ENCODE assay signal across 8 mouse cellular contexts in genomic region chr1:82839296-82839613, GRCm38 (mm10). TPM values are rescaled to one million over a fixed set of nuclear protein-coding genes. Genes with fewer than 3 reads are reported as not detected.
DNase-seq lines count a peak whose midpoint lies in the region; ATAC-seq and TF ChIP-seq lines count a peak whose summit lies in the region.

TSS of gene Agfg1 (plus strand) at chr1:82839483.

- no peaks in the 10 kb centered on the region for H3K27me3 ChIP-seq in E14TG2a.4 (ENCODE audit: insufficient read depth, low read length)
- no peaks in the 10 kb centered on the region for H3K27me3 ChIP-seq in forebrain, embryonic 12.5 days
- H3K27me3 ChIP-seq in heart, postnatal 0 days (ENCODE audit: control insufficient read depth, insufficient read depth, low read length): no peaks in the 10 kb centered on the region
- H3K27me3 ChIP-seq in liver, embryonic 16.5 days (ENCODE audit: control insufficient read depth, insufficient read depth, low read depth, low read length): no peaks in the 10 kb centered on the region
- no peaks in the 10 kb centered on the region for H3K27me3 ChIP-seq in neural tube, embryonic 13.5 days
- no peaks in the 10 kb centered on the region for H3K27me3 ChIP-seq in testis, adult 2 months (ENCODE audit: control insufficient read depth, insufficient read depth, low read length)

- under 1% methylated on average over 34 of the region's 34 CpGs for WGBS in forebrain, embryonic 12.5 days
- WGBS in heart, postnatal 0 days: under 1% methylated on average over 33 of the region's 34 CpGs
- under 1% methylated on average over 34 of the region's 34 CpGs for WGBS in liver, embryonic 16.5 days (ENCODE audit: insufficient replicate concordance)
- WGBS in neural tube, embryonic 13.5 days: under 1% methylated on average over 32 of the region's 34 CpGs

- H3K9me3 ChIP-seq in E14TG2a.4 (ENCODE audit: low read length): no peaks in the 10 kb centered on the region
- no peaks in the 10 kb centered on the region for H3K9me3 ChIP-seq in forebrain, embryonic 12.5 days
- H3K9me3 ChIP-seq in heart, postnatal 0 days (replicated peaks; ENCODE audit: control insufficient read depth, low read length): no peaks in the 10 kb centered on the region
- no peaks in the 10 kb centered on the region for H3K9me3 ChIP-seq in liver, embryonic 16.5 days (replicated peaks; ENCODE audit: control insufficient read depth, low read length)
- no peaks in the 10 kb centered on the region for H3K9me3 ChIP-seq in neural tube, embryonic 13.5 days

- peak within 1 kb of the TSS; percentile 84 for H3K27ac ChIP-seq in forebrain, embryonic 12.5 days
- peak within 1 kb of the TSS; percentile 89 for H3K27ac ChIP-seq in heart, postnatal 0 days (ENCODE audit: low read depth)
- peak within 1 kb of the TSS; percentile 98 for H3K27ac ChIP-seq in liver, embryonic 16.5 days (ENCODE audit: low read length)
- peak within 1 kb of the TSS; percentile 92 for H3K27ac ChIP-seq in neural tube, embryonic 13.5 days (replicated peaks)
- peak within 1 kb of the TSS; percentile 78 for H3K27ac ChIP-seq in testis, adult 2 months (ENCODE audit: control insufficient read depth, insufficient read depth, low read depth, low read length)

- peak; percentile 96 for TF ChIP-seq POLR2A in testis, adult 2 months (IDR thresholded peaks at IDR 0.05; ENCODE audit: control insufficient read depth, low read depth, low read length)

- H3K36me3 ChIP-seq in E14TG2a.4 (ENCODE audit: insufficient read depth, low read length): peaks cover 26% of the 10 kb centered on the region
- H3K36me3 ChIP-seq in forebrain, embryonic 12.5 days (replicated peaks): no peaks in the 10 kb centered on the region
- no peaks in the 10 kb centered on the region for H3K36me3 ChIP-seq in heart, postnatal 0 days (replicated peaks; ENCODE audit: control insufficient read depth, insufficient read depth, low read length)
- peaks cover 11% of the 10 kb centered on the region; the same call in 1 of the 2 replicates for H3K36me3 ChIP-seq in liver, embryonic 16.5 days (ENCODE audit: control insufficient read depth, insufficient read depth)
- no peaks in the 10 kb centered on the region for H3K36me3 ChIP-seq in neural tube, embryonic 13.5 days
- H3K36me3 ChIP-seq in testis, adult 2 months (ENCODE audit: control insufficient read depth, insufficient read depth, low read length): no peaks in the 10 kb centered on the region

- peaks cover 62% of the 10 kb centered on the region for H3K4me1 ChIP-seq in E14TG2a.4 (replicated peaks; ENCODE audit: low read depth, low read length)
- H3K4me1 ChIP-seq in forebrain, embryonic 12.5 days: peaks cover 16% of the 10 kb centered on the region
- H3K4me1 ChIP-seq in heart, postnatal 0 days (ENCODE audit: control insufficient read depth, insufficient read depth): peaks cover 15% of the 10 kb centered on the region
- peaks cover 67% of the 10 kb centered on the region for H3K4me1 ChIP-seq in liver, embryonic 16.5 days (ENCODE audit: control insufficient read depth, low read depth, low read length)
- peaks cover 44% of the 10 kb centered on the region for H3K4me1 ChIP-seq in neural tube, embryonic 13.5 days (replicated peaks)
- peaks cover 4% of the 10 kb centered on the region; the same call in 1 of the 2 replicates for H3K4me1 ChIP-seq in testis, adult 2 months (ENCODE audit: control insufficient read depth, insufficient read depth, low read length)

- peak; percentile 91 for ATAC-seq in forebrain, embryonic 12.5 days (ENCODE audit: low FRiP score)
- peak; percentile 87 for ATAC-seq in heart, postnatal 0 days (ENCODE audit: insufficient read depth, low read depth)
- peak; percentile 59 for ATAC-seq in liver, embryonic 16.5 days (ENCODE audit: low read depth)
- ATAC-seq in neural tube, embryonic 13.5 days (ENCODE audit: low read depth): peak; percentile 92

- peak; percentile 46; the same call in 1 of the 2 replicates for TF ChIP-seq CTCF in E14TG2a.4 (conservative IDR thresholded peaks at IDR 0.05; ENCODE audit: low read length)
- TF ChIP-seq CTCF in heart, postnatal 0 days (IDR thresholded peaks at IDR 0.05; ENCODE audit: low read depth): peak; percentile 91
- peak; percentile 99 for TF ChIP-seq CTCF in testis, adult 2 months (IDR thresholded peaks at IDR 0.05; ENCODE audit: control insufficient read depth, insufficient read depth, insufficient replicate concordance, low read depth, low read length)

- 0 out of 2 replicates have a peak, but pooled peaks have one; percentile 24 for TF ChIP-seq EP300 in heart, postnatal 0 days (IDR thresholded peaks at IDR 0.05; ENCODE audit: low read depth)

- H3K9ac ChIP-seq in forebrain, embryonic 12.5 days: peak within 1 kb of the TSS; percentile 99
- H3K9ac ChIP-seq in heart, postnatal 0 days (replicated peaks; ENCODE audit: low read depth, low read length): peak within 1 kb of the TSS; percentile 89
- H3K9ac ChIP-seq in liver, embryonic 16.5 days (ENCODE audit: low read depth, low read length): peak within 1 kb of the TSS; percentile 99
- peak within 1 kb of the TSS; percentile 98 for H3K9ac ChIP-seq in neural tube, embryonic 13.5 days

- H3K4me2 ChIP-seq in forebrain, embryonic 12.5 days: peak within 1 kb of the TSS; percentile 84
- H3K4me2 ChIP-seq in heart, postnatal 0 days (ENCODE audit: low read depth, low read length): peak within 1 kb of the TSS; percentile 97
- peak within 1 kb of the TSS; percentile 82 for H3K4me2 ChIP-seq in liver, embryonic 16.5 days (ENCODE audit: low read depth, low read length)
- H3K4me2 ChIP-seq in neural tube, embryonic 13.5 days: peak within 1 kb of the TSS; percentile 87

- H3K4me3 ChIP-seq in E14TG2a.4 (replicated peaks; ENCODE audit: low read length): peak within 1 kb of the TSS; percentile 93
- H3K4me3 ChIP-seq in forebrain, embryonic 12.5 days (replicated peaks): peak within 1 kb of the TSS; percentile 100
- H3K4me3 ChIP-seq in heart, postnatal 0 days (ENCODE audit: low read depth, low read length): peak within 1 kb of the TSS; percentile 90
- H3K4me3 ChIP-seq in liver, embryonic 16.5 days (ENCODE audit: low read depth, low read length): peak within 1 kb of the TSS; percentile 98
- peak within 1 kb of the TSS; percentile 84 for H3K4me3 ChIP-seq in neural tube, embryonic 13.5 days
- peak within 1 kb of the TSS; percentile 88 for H3K4me3 ChIP-seq in testis, adult 2 months (ENCODE audit: control insufficient read depth, low read depth, low read length)

- DNase-seq in c-Kit-positive CD71-positive TER-119-positive erythroid progenitor cells, embryonic 14.5 days (ENCODE audit: low spot score): peak; percentile 85
- DNase-seq in heart, postnatal 0 days (ENCODE audit: low spot score): peak; percentile 89
- DNase-seq in kidney, postnatal 4 days: peak; percentile 97

RNA-seq across cellular contexts. Expression of gene Agfg1, which starts in this region (rescaled TPM):
- 39.5 and 41.8 TPM in 2 replicates for polyA plus RNA-seq in forebrain, embryonic 12.5 days (2016; fragmentation: Nextera tagmentation; extraction: Ambion mirVana)
- total RNA-seq in heart, postnatal 0 days (2014; rRNA removed; ENCODE audit: low replicate concordance): 71.0 and 78.8 TPM in 2 replicates
- 18.5 and 18.6 TPM in 2 replicates for polyA plus RNA-seq in heart, postnatal 0 days (2015; fragmentation: Nextera tagmentation; extraction: Ambion mirVana)
- 39.0 and 44.7 TPM in 2 replicates for polyA plus RNA-seq in liver, embryonic 16.5 days (2015; fragmentation: Nextera tagmentation; extraction: Ambion mirVana)
- 35.3 and 36.9 TPM in 2 replicates for polyA plus RNA-seq in neural tube, embryonic 13.5 days (2015; fragmentation: Nextera tagmentation; extraction: Ambion mirVana)
- polyA plus RNA-seq in testis, adult 2 months (2012; rRNA removed): 145 and 150 TPM in 2 replicates

Comparison
In these comparisons a context has a peak if more than half of its experiments do, and no peak if none do; other contexts are left out.
1. Peak in every context shown above with its lines: DNase-seq, ATAC-seq, H3K4me3 ChIP-seq and H3K27ac ChIP-seq.
2. CTCF ChIP-seq: peak in every context shown above with its lines; median percentile 99 in testis, adult 2 months; 91 in heart, postnatal 0 days; 46 in E14TG2a.4.